Mouse (Mus musculus) stomach, postnatal 0 days (tissue): ENCODE measurements at regions not wholly inside any gene's neighbourhood (a gene's known extent, or its start where the extent isn't known, plus 50 kb on each side); places are given as distances from the start of the nearest gene placed in this dataset.
"Not testable (repeated sequence)": the region's sequence is repeated elsewhere in the genome, so short reads cannot be mapped to it uniquely, and the experiment has no call there.

Experiments
- ATAC-seq: fragments of 200-750 bp; cut with Nextera tagmentation; 2 replicates; pipeline ENCODE4 v1.8.0; 2017; ENCODE audit not compliant: low FRiP score, low TSS enrichment
- DNase-seq: peaks from one replicate; pipeline ENCODE4 v3.0.0-alpha.2; 2016; ENCODE audit warnings: low spot score
- H3K27ac ChIP-seq: fragments of 300-500 bp; sonication (generic); replicated peaks from 2 replicates; pipeline ENCODE4 v1.5.1; 2014; ENCODE audit warnings: mild to moderate bottlenecking, control low read depth
- H3K27me3 ChIP-seq: fragments of 300-500 bp; sonication (generic); 2 replicates; pipeline ENCODE4 v1.6.1; 2014; ENCODE audit warnings: low read length; ENCODE audit not compliant: control insufficient read depth, insufficient read depth
- H3K36me3 ChIP-seq: fragments of 300-500 bp; sonication (generic); 2 replicates; pipeline ENCODE4 v1.6.1; 2014; ENCODE audit warnings: low read length, mixed read lengths; ENCODE audit not compliant: control insufficient read depth, insufficient read depth
- H3K4me1 ChIP-seq: fragments of 300-500 bp; sonication (generic); replicated peaks from 2 replicates; pipeline ENCODE4 v1.6.1; 2014; ENCODE audit warnings: antibody characterized with exemption; ENCODE audit not compliant: control insufficient read depth, insufficient read depth
- H3K4me2 ChIP-seq: fragments of 300-500 bp; sonication (generic); replicated peaks from 2 replicates; pipeline ENCODE4 v1.6.1; 2014; ENCODE audit warnings: low read depth, mild to moderate bottlenecking, control low read depth, moderate library complexity
- H3K4me3 ChIP-seq: fragments of 300-500 bp; sonication (generic); 2 replicates; pipeline ENCODE4 v1.5.1; 2014; ENCODE audit warnings: low read depth, low read length, control low read depth
- H3K9ac ChIP-seq: fragments of 300-500 bp; sonication (generic); 2 replicates; pipeline ENCODE4 v1.6.1; 2014; ENCODE audit warnings: mild to moderate bottlenecking, low read length, control low read depth, mixed read lengths
- H3K9me3 ChIP-seq: fragments of 300-500 bp; sonication (generic); 2 replicates; pipeline ENCODE4 v1.6.1; 2016; ENCODE audit warnings: low read length; ENCODE audit not compliant: control insufficient read depth
- CTCF ChIP-seq: IDR thresholded peaks from 2 replicates; pipeline ENCODE4 v1.5.1; 2016; ENCODE audit warnings: antibody characterized with exemption, low read depth, mild to moderate bottlenecking, moderate library complexity
- EP300 ChIP-seq: optimal IDR thresholded peaks from 2 replicates; pipeline ENCODE3; 2016; ENCODE audit warnings: antibody characterized with exemption
- WGBS: fragments of 180-500 bp; shearing (Covaris S2); extraction: QIAGEN DNeasy Blood & Tissue Kit; methylation state at CpG from one replicate; pipeline ENCODE4 v1.1.7; 2014; 5-methylcytosine and 5-hydroxymethylcytosine counted together

GRCm38 (mm10) chr3:5917536-5917935, 166.9 kb downstream of the Gm8797 start:
- 68% methylated on average over 1 of the region's 1 CpGs for WGBS
- H3K27me3 ChIP-seq, result no peaks in the 10 kb centered on the region
- TF ChIP-seq CTCF, result no peak
- H3K4me3 ChIP-seq, result no peak overlapping the region
- H3K36me3 ChIP-seq, result no peaks in the 10 kb centered on the region
- H3K4me1 ChIP-seq, result no peaks in the 10 kb centered on the region
- ATAC-seq (no peak), DNase-seq (no peak)
- H3K27ac ChIP-seq, result no peak overlapping the region
- H3K9ac ChIP-seq, result no peak overlapping the region
- no peak overlapping the region for H3K4me2 ChIP-seq
- no peaks in the 10 kb centered on the region for H3K9me3 ChIP-seq

DNA sequence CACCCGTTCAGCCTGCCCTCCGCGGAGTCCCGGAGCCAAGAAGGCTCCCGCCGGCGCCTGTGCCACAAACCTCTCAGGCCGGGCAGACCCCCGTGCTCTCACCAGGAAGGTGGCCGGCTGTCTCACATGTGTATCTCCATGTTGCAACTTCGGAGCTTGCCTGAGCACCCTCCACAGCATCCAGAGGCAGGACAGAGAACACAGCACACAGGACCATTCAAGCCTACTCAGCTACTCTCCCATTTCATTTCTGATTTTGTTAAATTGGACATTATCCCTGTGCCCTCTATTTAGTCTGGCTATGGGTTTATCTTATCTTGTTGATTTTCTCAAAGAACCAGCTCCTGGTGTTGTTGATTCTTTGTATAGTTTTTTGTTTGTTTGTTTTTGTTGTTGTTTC, 199.6 kb downstream of the Gm8797 start:
- DNase-seq, H3K27ac ChIP-seq, H3K4me2 ChIP-seq, H3K4me1 ChIP-seq, H3K9ac ChIP-seq, H3K9me3 ChIP-seq, H3K36me3 ChIP-seq, H3K4me3 ChIP-seq, H3K27me3 ChIP-seq, ATAC-seq: not testable (repeated sequence)
- 85% methylated on average over 11 of the region's 11 CpGs for WGBS

GRCm38 (mm10) chr3:5989011-5989645, 238.5 kb downstream of the Gm8797 start:
- H3K4me3 ChIP-seq, H3K27ac ChIP-seq, H3K36me3 ChIP-seq, H3K9me3 ChIP-seq, H3K27me3 ChIP-seq, DNase-seq, H3K9ac ChIP-seq, H3K4me2 ChIP-seq, ATAC-seq, H3K4me1 ChIP-seq: not testable (repeated sequence)
- WGBS, result 72% methylated on average over 5 of the region's 5 CpGs

GRCm38 (mm10) chr3:6004423-6004822, 253.8 kb downstream of the Gm8797 start:
- Histone ChIP-seq H3K4me1 (no peaks in the 10 kb centered on the region), H3K36me3 (no peaks in the 10 kb centered on the region), H3K4me2 (no peak overlapping the region), H3K9me3 (no peaks in the 10 kb centered on the region), H3K27ac (no peak overlapping the region), H3K9ac (no peak overlapping the region), H3K27me3 (no peaks in the 10 kb centered on the region), H3K4me3 (no peak overlapping the region)
- ATAC-seq (no peak), DNase-seq (no peak)
- TF ChIP-seq CTCF (no peak), EP300 (no peak)
- WGBS, result 79% methylated on average over 1 of the region's 1 CpGs

DNA sequence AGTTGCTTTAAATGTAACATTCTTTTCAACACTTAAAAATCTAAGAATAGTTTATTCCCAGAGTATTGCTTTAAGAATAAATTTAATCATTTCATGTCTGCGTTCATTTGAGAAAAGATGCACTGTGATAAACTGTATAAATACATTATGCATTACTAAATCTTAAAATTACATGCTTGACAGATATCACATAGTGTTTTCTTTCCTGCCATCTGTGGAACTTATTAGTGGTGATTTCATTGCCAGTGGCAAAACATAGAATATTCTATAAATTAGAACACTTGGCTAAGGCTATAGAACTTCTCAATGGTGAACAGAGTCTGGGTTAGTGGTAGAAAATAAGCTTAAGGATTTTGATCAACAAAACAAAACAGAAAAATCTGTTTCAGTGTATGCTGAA, 268.1 kb downstream of the Gm8797 start:
- DNase-seq, result no peak
- TF ChIP-seq CTCF (no peak), EP300 (no peak)
- no peak for ATAC-seq
- H3K9me3 ChIP-seq, result no peaks in the 10 kb centered on the region
- no peak overlapping the region for H3K4me3 ChIP-seq
- no peaks in the 10 kb centered on the region for H3K4me1 ChIP-seq
- no peaks in the 10 kb centered on the region for H3K27me3 ChIP-seq
- no peak overlapping the region for H3K4me2 ChIP-seq
- no peak overlapping the region for H3K9ac ChIP-seq
- no peaks in the 10 kb centered on the region for H3K36me3 ChIP-seq
- 61% methylated on average over 1 of the region's 1 CpGs for WGBS
- H3K27ac ChIP-seq, result no peak overlapping the region

DNA sequence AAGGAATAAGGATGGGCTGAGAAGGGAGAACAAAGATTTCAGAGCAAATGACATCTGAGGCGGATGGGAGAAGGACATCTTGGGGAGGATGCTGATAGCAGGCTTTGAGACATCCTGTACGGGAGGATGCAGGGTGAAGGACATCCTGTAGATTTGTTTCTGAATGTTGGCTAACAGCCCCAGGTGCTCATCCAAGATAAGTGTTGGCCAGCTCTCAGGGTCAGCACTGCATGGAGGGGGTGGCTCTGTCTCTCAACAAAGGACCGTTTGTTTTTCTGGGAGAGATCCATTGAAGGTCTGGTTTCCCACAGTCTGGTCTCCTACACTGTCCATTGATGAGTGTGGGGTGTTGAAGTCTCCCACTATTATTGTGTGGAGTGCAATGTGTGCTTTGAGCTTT, 290.7 kb downstream of the Gm8797 start:
- H3K27ac ChIP-seq, ATAC-seq, H3K9ac ChIP-seq, H3K36me3 ChIP-seq, H3K9me3 ChIP-seq, H3K4me1 ChIP-seq, H3K4me2 ChIP-seq, H3K4me3 ChIP-seq, H3K27me3 ChIP-seq, DNase-seq: not testable (repeated sequence)
- WGBS, result 75% methylated on average over 3 of the region's 3 CpGs
